Mouse (Mus musculus) ovary, postnatal 10 days (tissue): ENCODE measurements around the gene Afg3l1.
"Not testable (repeated sequence)": the region's sequence is repeated elsewhere in the genome, so short reads cannot be mapped to it uniquely, and the experiment has no call there.

Source experiments
- DNase-seq: peaks from one replicate; pipeline ENCODE4 v3.0.0; 2022; ENCODE audit warnings: low spot score

Gene Afg3l1

DNA sequence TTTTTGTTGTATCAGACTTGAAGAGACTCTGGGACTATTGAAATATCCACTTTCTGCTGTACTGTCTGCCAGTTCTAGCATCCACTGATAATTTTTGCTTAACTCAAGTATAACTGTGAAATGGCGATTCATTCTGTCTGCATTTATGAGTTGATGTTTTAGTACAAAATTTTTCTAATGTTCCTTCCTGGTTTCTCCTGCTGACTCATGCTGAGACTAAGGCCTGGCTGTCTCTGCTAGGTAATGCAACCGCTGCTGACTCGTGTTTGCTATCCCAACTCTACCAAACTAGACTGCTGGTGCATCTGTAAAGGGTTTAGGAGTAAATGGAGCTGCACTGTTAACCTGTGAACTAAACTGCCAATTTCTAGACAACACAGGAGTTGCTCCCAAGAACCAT lies 10.2 kb upstream of the Afg3l1 start:
- no peak for DNase-seq

DNA sequence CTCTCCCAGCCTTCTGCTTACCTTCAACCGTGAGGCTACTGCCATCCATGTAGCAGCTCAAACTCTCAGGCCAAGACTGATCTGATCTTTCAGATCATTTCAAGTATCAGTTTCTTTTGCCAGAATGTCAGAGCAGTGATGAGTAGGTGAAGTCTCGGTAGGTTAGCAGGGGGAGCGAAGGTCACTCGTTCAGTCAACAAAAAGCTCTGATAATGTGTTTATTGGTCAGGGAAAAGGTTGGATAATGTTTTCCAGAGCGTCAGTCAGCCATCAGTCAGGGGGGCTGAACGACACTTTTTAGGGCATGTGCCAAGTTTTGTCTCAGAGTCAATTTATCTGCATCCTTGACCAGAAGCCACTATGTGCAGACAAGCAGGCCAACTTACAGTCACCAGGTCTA lies 4.7 kb upstream of the Afg3l1 start:
- DNase-seq, result not testable (repeated sequence)

DNA sequence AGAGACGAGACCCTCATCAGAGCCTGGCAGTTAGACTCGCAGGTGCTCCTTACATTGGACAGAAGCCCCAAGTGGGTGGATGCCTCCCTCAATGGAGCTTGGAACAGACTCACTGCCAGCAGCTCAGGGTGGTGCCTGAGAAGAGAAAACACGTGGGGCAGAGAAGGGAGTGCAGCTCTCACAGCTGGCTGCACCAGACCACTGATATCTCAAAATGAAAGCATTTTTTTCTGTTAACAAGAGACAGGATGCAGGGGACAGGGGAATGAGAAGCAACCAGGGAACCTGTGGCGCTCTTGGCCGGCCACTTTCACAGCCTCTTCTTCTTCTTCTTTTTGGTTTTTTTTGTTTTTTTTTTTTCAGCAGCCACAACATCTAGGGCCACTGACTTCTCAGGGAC lies 3.2 kb upstream of the Afg3l1 start:
- DNase-seq, result not testable (repeated sequence)

DNA sequence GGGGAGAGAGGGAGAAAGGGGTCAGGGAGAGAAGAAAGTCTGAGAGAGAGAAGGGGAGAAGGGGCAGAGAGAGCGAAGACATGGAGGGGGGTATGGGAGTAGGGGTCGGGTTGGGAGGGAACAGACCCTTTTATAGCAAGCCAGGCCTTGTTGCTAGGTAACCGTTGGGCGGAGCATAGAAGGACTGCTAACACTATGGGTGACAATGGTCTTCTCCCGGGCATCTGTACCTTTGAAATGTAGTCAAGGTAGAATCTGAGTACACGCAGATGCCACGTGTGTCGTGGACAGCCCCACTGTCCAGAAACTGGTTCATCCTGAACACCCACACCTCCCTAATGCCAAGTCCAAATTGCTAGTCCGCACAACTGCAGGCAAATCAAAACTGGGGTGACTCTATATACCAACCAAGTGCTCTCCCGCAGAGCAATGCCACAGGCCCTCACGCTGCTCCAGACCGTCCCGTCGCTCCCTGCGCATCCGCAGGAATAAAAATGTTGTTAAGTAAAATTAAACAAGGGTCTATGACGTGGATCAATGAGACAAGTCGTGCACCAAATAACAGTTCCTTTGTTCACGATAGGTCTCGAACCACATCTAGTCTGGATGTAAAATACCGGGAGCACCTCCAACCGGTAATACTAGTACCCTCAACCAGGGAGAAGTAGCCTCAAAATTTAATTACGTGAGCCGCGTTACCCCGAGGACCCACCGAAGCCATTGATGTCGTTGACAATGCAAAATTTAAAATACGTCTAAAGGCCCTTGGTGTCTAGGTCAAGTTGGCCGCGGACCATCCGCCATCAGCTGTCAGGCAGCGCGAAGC lies 579 bp upstream of the Afg3l1 start:
- no peak for DNase-seq

DNA sequence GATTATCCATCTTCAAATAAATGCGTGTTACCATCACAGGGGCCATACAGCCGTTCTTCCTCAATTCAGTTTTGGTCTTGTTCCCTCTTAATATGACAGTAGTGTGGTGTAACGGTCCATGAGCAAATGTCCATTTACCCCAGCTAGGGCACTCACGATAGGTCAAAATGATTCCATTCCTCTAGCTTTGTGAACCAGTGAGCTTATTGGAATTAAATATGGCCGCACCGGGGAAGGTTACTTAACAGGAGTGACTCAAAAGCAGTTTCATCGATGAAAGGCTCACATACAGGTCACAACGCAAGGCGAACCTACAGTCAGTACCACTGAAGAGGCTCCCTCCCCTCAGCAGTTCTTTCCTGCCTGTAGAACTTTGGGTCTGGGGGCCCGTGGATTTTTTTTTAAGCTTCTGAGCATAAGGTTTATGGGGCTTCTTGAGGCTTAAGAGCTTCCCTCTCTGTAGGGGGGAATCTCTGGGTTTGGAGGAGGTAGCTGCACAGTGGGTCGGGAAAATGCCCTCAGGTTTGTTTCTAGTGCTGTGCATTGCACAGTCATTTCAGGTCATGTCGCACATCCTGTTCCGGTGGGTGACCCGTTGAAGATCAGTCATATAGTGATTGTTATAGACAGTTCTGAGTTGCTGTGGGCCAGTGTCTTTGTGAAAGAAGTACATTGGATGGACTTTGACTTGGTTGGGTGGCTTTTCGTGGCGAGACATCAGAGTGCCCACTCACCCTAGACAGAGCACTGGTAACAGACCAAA lies 934 bp downstream of the Afg3l1 start:
- no peak for DNase-seq

DNA sequence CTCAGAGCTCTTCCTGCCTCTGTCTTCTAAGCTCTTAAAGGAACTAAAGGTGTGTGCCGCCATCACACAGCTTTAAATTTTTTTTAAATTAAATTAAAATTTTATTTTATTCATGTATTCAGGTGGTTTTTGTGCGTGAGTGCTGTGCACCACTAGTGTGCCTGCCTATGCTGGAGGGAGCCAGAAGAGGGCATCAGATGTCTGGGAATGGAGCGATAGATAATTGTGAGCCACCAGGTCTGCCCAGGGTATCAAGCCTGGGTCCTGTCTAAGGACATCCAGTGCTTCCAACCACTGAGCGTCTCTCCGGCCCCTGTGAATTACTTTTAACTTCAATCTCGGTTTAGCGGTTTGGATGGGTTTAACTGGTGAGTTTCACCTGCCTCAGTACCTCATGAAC lies 4.9 kb downstream of the Afg3l1 start:
- no peak for DNase-seq

DNA sequence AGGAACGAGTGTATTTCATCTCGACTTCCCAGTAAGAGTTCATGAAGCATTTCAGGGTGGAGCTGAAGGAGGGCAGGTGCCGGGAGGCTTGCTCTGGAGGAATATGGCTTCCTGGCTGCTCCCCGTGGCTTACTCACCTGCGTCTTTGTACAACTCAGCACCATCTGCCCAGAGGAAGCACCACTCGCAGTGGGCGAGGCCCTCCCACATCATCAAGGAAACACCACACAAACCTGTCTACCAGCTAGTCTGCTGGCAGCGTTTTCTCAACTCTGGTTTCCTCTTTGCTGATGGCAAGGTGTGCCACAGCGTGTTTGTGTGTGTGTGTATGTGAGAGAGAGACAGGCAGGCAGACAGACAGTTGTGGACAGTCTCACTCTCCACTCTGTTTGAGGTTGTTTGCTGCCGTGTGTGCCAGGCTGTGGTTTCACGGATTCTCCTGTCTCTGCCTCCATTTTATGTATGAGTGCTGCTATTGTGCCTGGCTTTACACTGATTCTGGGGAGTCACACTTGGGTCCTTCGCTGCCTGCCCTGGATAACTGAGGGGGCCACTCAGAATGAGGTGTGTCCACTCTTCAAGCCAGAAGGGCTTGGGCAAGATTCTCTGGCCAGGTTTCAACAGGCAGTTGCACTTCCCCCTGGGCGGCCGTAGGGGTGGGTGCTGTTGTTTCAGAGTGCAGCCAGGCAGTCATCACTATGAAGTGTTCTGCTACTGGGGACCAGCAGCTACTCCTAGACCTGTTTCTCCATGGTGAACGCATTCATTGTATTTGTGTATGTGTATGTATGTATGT lies 13.8 kb downstream of the Afg3l1 start:
- DNase-seq, result no peak

DNA sequence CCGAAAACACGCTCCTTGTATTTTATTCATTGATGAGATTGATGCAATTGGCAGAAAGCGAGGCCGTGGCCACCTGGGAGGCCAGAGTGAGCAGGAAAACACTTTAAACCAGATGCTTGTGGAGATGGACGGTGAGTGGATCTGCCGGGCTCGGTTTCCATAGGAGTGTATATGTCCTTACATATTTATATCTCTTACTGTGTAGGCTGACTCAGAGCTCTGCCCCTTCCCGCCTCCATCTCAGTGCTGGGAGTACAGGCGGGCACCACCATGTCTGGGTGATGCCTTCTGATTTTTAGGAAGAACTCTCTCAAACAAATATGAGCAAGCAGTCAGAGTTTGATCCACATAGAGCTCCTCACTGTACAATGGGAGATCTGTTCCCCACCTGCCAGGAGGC lies 15.2 kb downstream of the Afg3l1 start:
- no peak for DNase-seq

DNA sequence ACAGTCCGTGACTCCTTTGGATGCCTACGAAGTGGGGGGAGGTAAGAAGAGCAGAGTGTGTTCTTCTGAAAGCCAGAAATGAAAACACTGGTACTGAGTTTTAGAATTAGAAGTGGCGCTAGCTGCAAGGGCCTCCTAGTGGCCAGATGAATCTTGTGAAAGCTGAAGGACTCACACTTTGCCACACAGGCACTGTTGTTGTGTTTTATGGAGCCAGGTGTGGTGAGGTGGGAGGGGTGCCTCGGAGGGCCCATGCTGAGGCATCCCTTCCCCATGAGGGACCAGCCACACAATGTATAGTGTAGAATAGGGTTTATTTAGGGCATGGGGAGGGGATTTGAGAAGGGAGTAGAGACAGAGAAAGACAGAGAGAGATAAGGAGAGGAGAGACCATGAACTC lies 20.0 kb downstream of the Afg3l1 start:
- DNase-seq, result no peak

DNA sequence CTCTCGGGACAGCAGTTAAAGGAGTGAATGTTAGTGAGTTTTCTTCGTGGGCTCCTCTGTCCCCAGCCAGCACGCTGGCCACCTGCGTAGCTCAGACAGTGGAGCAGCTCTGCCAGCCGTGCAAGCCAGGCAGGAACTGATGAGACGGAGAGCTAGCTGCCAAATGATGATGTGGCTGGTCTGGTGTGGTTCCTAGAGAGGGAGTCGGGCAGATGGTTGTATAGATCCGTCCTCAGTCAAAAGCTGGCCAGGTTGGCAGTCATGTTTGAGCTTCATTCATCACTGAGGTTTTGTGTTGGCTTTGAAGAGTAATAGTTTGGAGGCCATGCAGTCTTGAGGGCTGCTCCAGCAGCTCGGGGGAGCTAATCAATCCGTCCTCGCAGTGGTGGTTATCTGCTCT lies 21.3 kb downstream of the Afg3l1 start:
- no peak for DNase-seq

DNA sequence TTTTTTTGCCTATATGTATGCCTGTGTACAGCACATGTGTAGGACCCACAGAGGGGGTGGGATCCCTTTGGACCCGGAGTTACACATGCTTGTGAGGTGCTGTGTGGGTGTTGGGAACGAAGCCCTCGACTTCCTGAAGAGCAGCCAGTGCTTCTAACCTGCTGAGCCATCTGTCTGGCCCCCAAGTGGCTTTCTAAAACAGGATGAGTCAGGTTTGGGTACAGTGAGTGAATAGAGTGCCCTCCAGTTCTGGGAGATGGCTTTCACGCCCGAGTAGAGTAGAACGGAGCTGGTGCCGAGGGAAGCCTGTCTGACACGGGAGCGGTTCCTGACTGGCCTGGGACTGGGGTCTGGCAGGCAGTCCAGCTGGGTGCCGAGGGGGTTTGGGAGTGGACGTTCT lies 21.9 kb downstream of the Afg3l1 start:
- DNase-seq, result no peak

DNA sequence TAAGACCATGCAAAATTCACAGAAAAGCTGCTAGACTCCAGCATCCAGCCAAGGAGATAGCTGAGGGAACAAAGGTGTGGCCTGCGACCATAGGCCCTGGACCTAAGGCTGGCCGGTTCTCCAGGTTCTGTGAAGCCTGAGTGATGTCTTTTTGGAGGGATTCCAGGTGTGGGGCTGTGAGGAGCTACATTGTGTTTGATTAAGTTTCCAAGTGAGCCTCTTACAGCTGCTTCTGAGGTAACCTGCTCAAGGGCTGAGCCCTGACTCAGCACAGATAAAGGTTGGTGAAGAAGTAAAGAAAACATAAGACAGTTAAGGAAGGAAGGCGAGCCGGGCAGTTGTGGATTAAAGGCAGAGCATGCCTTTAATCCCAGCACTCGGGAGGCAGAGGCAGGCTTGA lies 24.5 kb downstream of the Afg3l1 start:
- no peak for DNase-seq

DNA sequence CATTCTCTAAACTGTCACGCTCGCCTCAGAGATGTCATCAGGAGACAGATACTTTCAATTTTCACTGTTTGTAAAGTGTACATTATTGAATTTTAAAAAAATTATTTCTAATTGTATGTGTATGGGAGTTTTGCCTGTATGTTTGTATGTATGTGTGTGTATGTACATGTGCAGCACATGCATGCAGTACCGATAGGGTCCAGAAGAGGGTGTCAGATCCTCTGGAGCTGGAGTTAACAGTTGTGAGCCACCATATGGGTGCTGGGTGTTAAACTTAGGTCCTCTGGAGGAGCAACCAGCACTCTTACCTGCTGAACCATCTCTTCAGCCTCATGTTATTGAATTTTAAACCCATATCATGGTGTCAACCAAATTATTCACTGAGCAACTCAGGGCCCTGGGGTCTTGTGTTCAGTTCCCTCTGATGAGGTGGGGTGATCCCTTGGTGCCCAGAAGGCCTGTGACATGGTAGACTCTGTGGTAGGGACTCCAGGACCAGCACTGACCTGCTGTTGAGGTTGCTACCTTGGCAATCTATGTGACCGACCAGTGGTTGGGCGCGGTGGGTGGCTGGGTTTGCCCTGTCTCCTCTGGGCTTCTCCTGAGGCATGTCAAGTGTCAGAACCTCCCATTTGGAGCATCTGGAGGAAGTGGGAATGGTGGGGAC lies 26.2 kb downstream of the Afg3l1 start:
- no peak for DNase-seq

DNA sequence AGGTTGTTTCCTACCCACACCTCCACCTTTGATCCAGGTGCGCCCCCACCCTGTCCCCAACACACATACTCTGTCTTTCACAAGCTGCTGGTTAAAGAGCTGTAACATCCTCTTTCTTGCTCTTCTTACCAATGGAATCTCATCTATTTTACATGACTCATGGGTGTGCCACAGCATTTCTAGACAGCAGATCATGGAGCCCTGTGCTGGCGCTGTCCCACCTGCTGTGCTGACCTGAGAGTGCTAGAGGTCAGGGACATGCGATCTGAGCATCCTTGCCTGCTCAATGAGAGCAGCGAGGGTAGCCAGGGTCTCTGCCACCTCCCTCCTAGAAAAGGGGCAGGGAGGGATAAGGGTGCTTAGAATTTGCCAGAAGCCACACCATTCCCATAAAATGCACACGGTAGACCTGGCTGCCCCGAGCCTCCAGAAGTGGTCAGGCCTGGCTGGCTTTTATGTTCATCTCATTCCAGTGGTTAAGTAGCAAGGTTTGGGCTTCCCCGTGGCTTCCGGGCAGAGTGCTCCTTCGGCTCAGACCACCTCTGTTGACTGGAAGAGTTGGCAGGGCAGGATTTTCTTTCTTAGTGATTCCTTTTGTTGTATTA lies 27.0 kb downstream of the Afg3l1 start:
- DNase-seq, result no peak

DNA sequence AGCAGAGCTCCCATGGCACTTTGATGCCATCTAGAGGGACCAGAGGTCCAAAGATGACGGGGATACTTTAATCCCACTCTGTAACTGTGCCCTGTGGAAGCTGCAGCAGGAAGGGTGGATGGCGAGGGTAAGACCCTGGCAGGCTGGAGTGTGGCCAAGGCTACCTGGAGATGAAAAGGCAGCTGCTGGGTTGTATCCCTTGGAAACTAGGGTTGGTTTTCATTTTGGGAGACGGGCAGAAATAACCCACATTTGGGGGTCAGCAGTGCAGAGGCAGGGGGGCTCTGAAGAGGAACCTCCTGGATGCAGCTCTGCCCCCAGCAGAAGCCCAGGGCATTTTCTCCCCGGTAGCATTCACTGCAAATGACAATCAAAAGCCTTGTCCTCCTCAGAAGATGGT lies 27.6 kb downstream of the Afg3l1 start:
- no peak for DNase-seq

DNA sequence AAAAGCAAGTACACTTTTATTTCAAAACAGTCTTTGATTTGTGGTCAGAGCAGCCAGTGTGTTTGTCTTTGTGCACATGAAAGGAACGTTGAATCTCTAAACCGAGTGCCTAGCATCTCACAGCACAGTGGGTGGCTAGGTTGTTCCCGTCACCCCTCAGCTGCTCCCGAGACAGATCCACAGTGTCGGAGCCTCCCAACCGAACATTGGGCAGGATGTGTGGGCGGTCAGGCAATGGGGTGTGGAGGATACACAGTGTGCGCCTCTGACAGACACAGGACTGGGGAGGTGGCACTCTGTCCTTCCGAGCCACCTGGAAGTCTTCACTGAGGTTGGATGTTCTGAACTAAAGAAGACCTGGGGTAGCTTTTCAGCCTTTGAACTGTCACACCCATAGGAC lies 28.0 kb downstream of the Afg3l1 start:
- DNase-seq, result no peak

DNA sequence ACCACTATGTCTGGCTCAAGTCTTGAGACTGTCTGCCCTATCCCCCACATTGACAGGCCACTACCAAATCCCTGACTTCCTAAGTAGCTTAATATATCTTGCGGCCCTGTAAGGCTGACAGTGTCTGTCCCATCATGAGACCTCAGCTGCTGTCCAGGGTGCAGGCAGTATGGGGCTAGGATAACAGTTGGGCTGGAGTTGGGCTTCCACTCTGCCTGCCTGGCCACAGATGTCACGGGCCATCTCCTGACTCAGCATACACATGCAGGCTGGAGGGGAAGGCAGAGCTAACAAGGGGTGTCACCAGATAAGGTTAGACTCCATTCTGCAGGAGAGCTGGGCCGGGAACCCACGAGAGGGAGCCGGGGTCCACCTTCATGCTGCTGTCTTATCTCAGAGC lies 29.4 kb downstream of the Afg3l1 start:
- DNase-seq, result no peak

DNA sequence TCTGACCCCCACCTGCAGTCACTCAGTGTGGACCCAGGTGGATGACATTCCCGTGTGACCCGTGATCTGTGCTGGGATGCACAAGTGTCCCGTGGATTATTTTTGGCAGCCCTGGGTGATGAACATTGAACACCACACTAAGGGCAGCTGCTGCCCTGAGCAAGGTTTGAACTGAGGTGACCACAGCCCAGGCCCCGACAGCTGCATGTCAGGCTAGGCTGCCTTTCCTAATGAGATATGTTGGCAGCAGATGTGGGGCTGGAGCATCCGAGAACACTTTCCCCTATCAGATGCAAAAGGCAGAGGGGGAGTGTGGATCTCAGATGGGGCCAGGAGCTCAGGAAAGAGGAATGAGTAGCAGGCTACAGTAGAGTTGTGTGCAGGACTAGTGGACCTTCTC lies 33.1 kb downstream of the Afg3l1 start:
- DNase-seq, result no peak

DNA sequence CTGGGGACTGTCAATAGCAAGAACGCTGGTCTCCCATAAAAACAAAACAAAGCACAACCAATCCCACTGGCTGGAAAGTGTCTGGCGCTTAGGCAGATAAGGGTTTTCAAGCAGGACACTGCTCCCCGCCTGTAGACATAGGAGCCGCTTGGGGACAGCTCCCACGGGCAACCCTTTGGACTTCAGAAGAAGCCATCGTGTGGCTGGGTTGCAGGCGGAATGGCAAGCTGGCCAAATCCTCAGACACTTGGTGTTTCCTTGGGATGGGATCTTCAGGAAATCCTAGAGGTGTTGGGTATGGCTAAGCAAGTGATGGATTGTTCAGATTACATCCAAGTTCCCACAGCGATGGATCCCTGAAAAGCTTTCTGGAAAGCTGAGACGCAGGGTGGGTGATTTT lies 36.4 kb downstream of the Afg3l1 start:
- no peak for DNase-seq

DNA sequence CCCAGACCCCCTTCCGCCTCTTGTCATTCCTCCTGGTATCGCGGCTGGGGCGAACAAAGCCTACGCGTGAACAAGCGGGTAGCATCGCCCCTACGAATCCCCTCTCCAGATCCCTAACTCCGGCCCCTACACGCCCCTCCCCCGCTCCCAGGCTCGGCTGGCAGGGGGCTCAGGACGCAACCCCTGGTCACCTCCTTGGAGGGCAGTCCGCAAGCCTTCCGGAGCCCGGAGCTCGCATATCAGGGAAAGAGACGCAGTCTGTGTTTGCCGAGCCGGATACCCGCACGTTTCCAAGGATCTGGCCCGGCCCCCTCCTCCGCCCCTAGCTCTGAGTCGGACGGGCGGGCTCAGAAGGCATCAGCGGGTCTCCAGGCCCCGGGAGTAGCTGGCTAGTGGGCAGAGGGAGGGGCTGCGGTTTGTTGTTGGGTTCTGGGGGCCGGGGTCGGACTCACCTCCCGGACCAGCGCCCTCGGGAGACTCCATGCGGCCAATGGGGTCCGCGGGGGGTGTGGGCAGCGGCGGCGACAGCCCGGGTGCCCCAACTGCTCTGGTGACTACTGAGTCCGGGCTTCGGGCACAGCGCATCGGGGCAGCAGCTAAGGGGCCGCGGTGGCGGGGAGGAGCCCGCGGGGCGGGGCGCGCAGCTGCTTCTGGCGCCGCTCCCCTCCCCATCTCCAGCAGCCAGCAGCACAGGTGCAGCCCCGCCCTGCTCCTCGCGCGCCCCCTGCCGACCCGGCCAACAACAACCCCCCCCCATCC lies 37.3 kb downstream of the Afg3l1 start, which contains the start of gene Dbndd1:
Gene Dbndd1 (minus strand): TSS at position 683 of the 759 bp plus-strand sequence.
- peak; percentile 9 for DNase-seq

DNA sequence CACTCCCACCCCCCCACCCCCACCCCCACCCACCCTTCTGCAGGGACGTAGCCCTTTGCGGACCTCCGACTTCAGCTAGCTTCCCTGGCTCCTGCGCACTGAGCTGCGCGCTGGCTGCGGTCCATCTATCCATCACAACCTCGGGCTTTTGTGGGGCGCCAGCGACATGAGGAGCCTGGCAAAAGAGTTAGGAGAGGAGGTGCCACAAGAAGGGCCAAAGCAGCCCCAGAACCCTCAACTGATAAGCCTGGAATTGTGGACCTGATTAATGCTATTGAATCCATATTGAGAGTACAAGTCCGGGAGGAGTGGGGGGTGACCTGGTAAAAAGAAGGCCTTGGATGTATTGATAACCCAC lies 37.8 kb downstream of the Afg3l1 start:
- DNase-seq, result no peak
